Mouse (Mus musculus) monocyte, adult 5-6 weeks (primary cell): ENCODE measurements around the gene Gucy2c. TPM values are rescaled to one million over a fixed set of nuclear protein-coding genes. Genes with fewer than 3 reads are reported as not detected.
A peak's percentile ranks its signal among the peaks of the same experiment; 100 is the strongest.
"Not testable (repeated sequence)": the region's sequence is repeated elsewhere in the genome, so short reads cannot be mapped to it uniquely, and the experiment has no call there.

Experiments
- ATAC-seq: fragments of 153-309, 156-312 bp; replicated peaks from 2 replicates; pipeline ENCODE4 v1.8.0; 2017; ENCODE audit warnings: mild to moderate bottlenecking; ENCODE audit not compliant: low TSS enrichment, insufficient number of reproducible peaks, severe bottlenecking, poor library complexity, low FRiP score
- total RNA-seq: library from RNA; stranded (forward); fragments of 200-1000, 200-491, 200-594 nt; gene quantifications from 3 replicates; pipeline ENCODE4 v1.2.3, GENCODE M21; 2017

The Gucy2c gene
- total RNA-seq, 1 experiment from 2014 or later = not detected

GRCm38 (mm10) chr6:136804705-136805408, 23.3 kb upstream of the Gucy2c start:
- ATAC-seq = no peak

GRCm38 (mm10) chr6:136803739-136804633, 22.4 kb upstream of the Gucy2c start, which contains the start of gene Hist4h4:
Gene Hist4h4, minus strand, starts transcription at chr6:136804415.
- peak; percentile 50 for ATAC-seq

- ATAC-seq = 0 out of 2 replicates have a peak, but pooled peaks have one; percentile 1
Measured at GRCm38 (mm10) chr6:136803093-136803738, 21.7 kb upstream of the Gucy2c start.

GRCm38 (mm10) chr6:136801274-136801673, 19.7 kb upstream of the Gucy2c start:
- ATAC-seq = no peak

GRCm38 (mm10) chr6:136800710-136801109, 19.1 kb upstream of the Gucy2c start:
- ATAC-seq = no peak

GRCm38 (mm10) chr6:136797874-136798693, 16.5 kb upstream of the Gucy2c start:
- ATAC-seq = not testable (repeated sequence)

- ATAC-seq = no peak
Measured at GRCm38 (mm10) chr6:136795850-136796249, 14.3 kb upstream of the Gucy2c start.

GRCm38 (mm10) chr6:136795110-136795509, 13.5 kb upstream of the Gucy2c start:
- no peak for ATAC-seq

GRCm38 (mm10) chr6:136793831-136794525, 12.4 kb upstream of the Gucy2c start:
- no peak for ATAC-seq

- ATAC-seq = no peak
Measured at GRCm38 (mm10) chr6:136792884-136793758, 11.6 kb upstream of the Gucy2c start.

- no peak for ATAC-seq
Measured at GRCm38 (mm10) chr6:136789391-136789971, 7.9 kb upstream of the Gucy2c start.

GRCm38 (mm10) chr6:136782761-136783160, 1.2 kb upstream of the Gucy2c start:
- no peak for ATAC-seq

GRCm38 (mm10) chr6:136782146-136782545, 581 bp upstream of the Gucy2c start:
- ATAC-seq = no peak

- ATAC-seq = no peak
Measured at GRCm38 (mm10) chr6:136776392-136776791, 5.2 kb downstream of the Gucy2c start.

GRCm38 (mm10) chr6:136769859-136770258, 11.7 kb downstream of the Gucy2c start:
- ATAC-seq = no peak

- ATAC-seq = no peak
Measured at GRCm38 (mm10) chr6:136769143-136769542, 12.4 kb downstream of the Gucy2c start.

GRCm38 (mm10) chr6:136763912-136764311, 17.7 kb downstream of the Gucy2c start:
- no peak for ATAC-seq
